Mouse (Mus musculus) hindbrain, embryonic 12.5 days (tissue): ENCODE data around the gene D130043K22Rik. TPM values are rescaled to one million over a fixed set of nuclear protein-coding genes. Genes with fewer than 3 reads are reported as not detected.
A peak's percentile ranks its signal among the peaks of the same experiment; 100 is the strongest.
"Not testable (repeated sequence)": the region's sequence is repeated elsewhere in the genome, so short reads cannot be mapped to it uniquely, and the experiment has no call there.

Experiments used
- ATAC-seq: fragments of 200-750 bp; cut with Nextera tagmentation; 2 replicates; pipeline ENCODE4 v1.8.0; 2017; ENCODE audit warnings: moderate TSS enrichment; ENCODE audit not compliant: low FRiP score
- H3K27ac ChIP-seq: fragments of 300-500 bp; sonication (generic); 2 replicates; pipeline ENCODE4 v1.5.1; 2016; ENCODE audit warnings: mild to moderate bottlenecking
- H3K27me3 ChIP-seq: fragments of 300-500 bp; sonication (generic); 2 replicates; pipeline ENCODE4 v1.6.1; 2016; ENCODE audit warnings: mild to moderate bottlenecking
- H3K36me3 ChIP-seq: fragments of 300-500 bp; sonication (generic); 2 replicates; pipeline ENCODE4 v1.6.1; 2016; ENCODE audit warnings: mild to moderate bottlenecking
- H3K4me1 ChIP-seq: fragments of 300-500 bp; sonication (generic); 2 replicates; pipeline ENCODE4 v1.6.1; 2016
- H3K4me2 ChIP-seq: fragments of 300-500 bp; sonication (generic); replicated peaks from 2 replicates; pipeline ENCODE4 v1.6.1; 2016; ENCODE audit warnings: mild to moderate bottlenecking
- H3K4me3 ChIP-seq: fragments of 300-500 bp; sonication (generic); 2 replicates; pipeline ENCODE4 v1.5.1; 2016; ENCODE audit warnings: mild to moderate bottlenecking
- H3K9ac ChIP-seq: fragments of 300-500 bp; sonication (generic); 2 replicates; pipeline ENCODE4 v1.6.1; 2016; ENCODE audit warnings: mild to moderate bottlenecking, moderate library complexity
- H3K9me3 ChIP-seq: fragments of 300-500 bp; sonication (generic); replicated peaks from 2 replicates; pipeline ENCODE4 v1.6.1; 2016; ENCODE audit warnings: mild to moderate bottlenecking
- WGBS: fragments of 180-500 bp; shearing (Covaris S2); methylation state at CpG from one replicate; pipeline ENCODE4 v1.1.7; 2016; 5-methylcytosine and 5-hydroxymethylcytosine counted together
- polyA plus RNA-seq: library from polyadenylated mRNA; unstranded; fragments of >200 nt; fragmentation: Nextera tagmentation; extraction: Ambion mirVana; gene quantifications from 2 replicates; pipeline ENCODE4 v1.2.1, GENCODE M21; 2016

Gene D130043K22Rik
- polyA plus RNA-seq, 1 experiment from 2014 or later: 2.3 TPM

DNA sequence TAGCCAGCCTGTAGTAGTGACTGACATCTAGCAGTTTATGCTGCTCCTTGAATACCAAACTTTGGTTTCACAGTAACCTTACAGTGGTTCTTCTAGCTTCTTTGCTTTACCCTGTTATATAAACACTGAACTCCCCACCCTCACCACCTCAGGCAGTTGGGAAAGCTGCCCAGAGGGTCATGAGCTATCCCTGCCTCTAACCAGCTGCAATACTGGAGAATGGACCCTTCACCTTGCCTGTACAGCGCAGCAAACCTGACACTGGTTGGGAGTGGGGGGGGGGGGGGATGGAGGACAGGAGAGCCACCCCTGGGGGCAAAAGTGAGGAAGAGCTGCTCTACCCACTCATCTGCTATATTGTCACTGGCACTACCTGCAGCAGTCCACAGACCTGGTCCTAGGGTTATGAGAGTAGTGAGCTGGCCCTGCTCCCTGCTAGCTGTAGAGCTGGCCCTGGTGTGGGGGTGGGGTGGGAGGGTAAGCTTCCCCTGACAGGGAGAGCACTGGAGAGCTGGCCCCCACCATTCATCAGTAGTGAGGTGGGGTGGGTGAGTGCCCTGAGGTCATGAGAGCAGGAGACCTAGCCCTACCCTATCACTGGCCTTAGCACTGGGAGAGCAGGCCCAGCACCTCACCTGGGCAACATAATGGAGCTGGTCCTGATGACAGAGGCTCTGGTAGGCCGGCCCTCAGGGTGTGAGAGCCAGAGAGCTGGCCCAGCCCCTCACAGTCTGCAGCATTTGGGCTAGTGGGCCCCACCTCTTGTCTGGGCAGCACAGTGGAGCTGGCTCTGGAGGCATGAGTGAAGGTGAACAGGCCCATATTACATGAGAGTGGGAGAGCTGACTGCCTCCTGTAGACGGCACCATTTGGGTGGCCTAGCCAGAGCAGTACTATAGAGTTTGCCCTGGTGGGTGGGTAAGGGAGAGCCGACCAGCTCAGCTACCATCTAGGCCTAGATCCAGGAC is 28.5 kb upstream of the D130043K22Rik start:
- H3K4me1 ChIP-seq: no peaks in the 10 kb centered on the region
- peak; percentile 80 for ATAC-seq
- WGBS: 75% methylated on average over 4 of the region's 4 CpGs
- no peak overlapping the region for H3K27ac ChIP-seq
- no peak overlapping the region for H3K9ac ChIP-seq
- no peak overlapping the region for H3K4me2 ChIP-seq
- no peaks in the 10 kb centered on the region for H3K27me3 ChIP-seq
- H3K36me3 ChIP-seq: peaks cover 32% of the 10 kb centered on the region
- no peaks in the 10 kb centered on the region for H3K9me3 ChIP-seq
- H3K4me3 ChIP-seq: no peak overlapping the region

DNA sequence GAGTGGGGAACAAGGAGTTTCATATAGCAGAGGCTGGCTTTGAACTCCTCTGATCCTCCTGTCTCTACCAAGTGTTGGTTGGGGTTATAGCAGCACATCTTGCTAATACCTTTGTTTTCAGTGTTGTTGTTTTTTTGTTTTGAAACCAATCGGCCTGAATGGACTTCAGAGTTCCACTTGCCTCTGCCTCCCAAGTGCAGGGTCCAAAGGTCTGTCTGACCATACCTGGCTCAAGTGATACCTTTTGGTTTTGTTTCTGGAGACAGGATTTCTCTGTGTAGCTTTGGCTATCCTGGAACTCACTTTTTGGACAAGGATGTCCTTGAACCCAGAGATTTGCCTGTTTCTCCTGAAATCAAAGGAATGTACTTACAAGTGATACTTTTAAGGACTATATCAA is 25.0 kb upstream of the D130043K22Rik start:
- Histone ChIP-seq H3K4me1 (no peaks in the 10 kb centered on the region), H3K9ac (no peak overlapping the region), H3K4me2 (no peak overlapping the region), H3K4me3 (no peak overlapping the region), H3K36me3 (peaks cover 4% of the 10 kb centered on the region), H3K27ac (no peak overlapping the region), H3K27me3 (no peaks in the 10 kb centered on the region), H3K9me3 (no peaks in the 10 kb centered on the region)
- no peak for ATAC-seq
- 76% methylated on average over 1 of the region's 1 CpGs for WGBS

DNA sequence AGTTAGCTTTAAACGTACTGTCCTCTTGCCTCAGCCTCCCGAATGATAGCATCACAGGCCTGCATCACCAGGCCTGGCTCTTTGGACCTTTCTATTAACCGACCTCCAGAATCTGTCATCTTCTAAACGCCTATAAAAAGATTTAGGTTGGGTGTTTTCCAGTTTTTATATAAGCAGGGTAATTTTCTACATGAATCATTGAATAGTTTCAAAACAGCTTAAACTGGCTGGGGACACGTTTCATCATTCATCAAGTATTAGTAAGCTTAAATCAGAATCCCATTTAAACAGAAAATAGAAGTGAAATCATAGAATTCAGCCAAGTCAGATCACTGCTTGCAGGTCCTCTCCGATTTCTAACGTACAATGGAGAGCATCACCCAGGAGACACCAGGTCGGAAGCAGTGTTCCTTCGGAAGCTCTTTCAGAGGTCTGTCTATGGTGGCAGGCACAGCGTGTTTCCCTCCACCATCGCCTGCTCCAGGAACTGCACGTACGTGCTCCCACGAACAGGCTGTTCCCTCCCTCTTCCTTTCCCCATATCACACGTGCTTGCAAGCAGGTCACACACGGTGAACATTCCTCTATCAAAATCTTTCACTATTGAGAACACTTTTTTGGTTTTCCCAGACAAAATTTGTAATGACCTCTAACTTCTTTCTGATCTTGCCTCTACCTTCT is 22.1 kb upstream of the D130043K22Rik start:
- ATAC-seq: no peak
- H3K27me3 ChIP-seq: no peaks in the 10 kb centered on the region
- H3K27ac ChIP-seq: no peak overlapping the region
- H3K9ac ChIP-seq: no peak overlapping the region
- no peaks in the 10 kb centered on the region for H3K36me3 ChIP-seq
- WGBS: 89% methylated on average over 16 of the region's 16 CpGs
- H3K9me3 ChIP-seq: no peaks in the 10 kb centered on the region
- no peak overlapping the region for H3K4me3 ChIP-seq
- no peak overlapping the region for H3K4me2 ChIP-seq
- H3K4me1 ChIP-seq: no peaks in the 10 kb centered on the region

DNA sequence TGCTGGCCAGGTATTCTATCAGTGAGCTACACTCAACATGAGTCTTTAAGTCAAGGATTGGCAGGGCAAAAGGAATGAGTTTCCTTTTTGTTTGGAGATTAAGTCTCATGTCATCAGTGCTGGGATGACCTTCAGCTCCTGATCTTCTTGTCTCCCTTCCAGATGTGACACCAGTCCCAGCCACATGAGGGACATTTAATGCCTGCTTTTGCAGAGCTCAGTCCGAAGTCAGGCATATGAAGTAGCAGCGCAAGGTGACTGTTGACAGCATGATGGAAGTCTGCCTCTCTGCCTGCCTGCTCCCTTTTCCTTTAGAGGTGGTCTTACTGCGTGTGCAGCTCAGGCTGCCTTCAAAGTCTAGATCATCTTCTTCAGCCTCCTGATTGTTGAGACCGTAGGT is 20.3 kb upstream of the D130043K22Rik start:
- H3K27me3 ChIP-seq: no peaks in the 10 kb centered on the region
- ATAC-seq: no peak

DNA sequence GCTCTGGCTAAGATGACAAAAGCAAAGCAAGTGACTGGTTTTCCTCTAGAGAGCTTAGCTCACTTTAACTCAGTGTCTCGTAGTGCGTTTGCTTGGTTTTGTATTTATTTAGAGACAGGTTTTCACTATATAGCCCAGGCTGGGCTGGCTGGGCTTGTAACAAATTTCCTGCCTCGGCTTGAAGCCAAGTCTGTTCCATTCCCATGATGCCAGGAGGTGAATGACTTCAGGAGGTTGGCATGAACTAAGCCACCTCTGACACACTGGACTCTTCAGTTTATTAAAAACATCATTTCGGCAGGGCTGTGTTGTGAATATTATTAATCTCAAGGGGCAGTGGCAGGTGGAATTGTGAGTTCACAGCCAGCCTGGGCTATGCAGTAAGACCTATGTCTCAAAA is 19.3 kb upstream of the D130043K22Rik start:
- H3K27ac ChIP-seq: no peak overlapping the region
- no peak overlapping the region for H3K9ac ChIP-seq
- no peaks in the 10 kb centered on the region for H3K9me3 ChIP-seq
- no peak overlapping the region for H3K4me2 ChIP-seq
- H3K4me1 ChIP-seq: 0 out of 2 replicates have a peak, but pooled peaks cover 1% of the 10 kb centered on the region
- no peaks in the 10 kb centered on the region for H3K27me3 ChIP-seq
- no peak overlapping the region for H3K4me3 ChIP-seq
- no peaks in the 10 kb centered on the region for H3K36me3 ChIP-seq
- 87% methylated on average over 4 of the region's 4 CpGs for WGBS
- ATAC-seq: no peak

More for the DNA sequence above, 20.3 kb upstream of the D130043K22Rik start:
- Histone ChIP-seq H3K4me1 (no peaks in the 10 kb centered on the region), H3K9ac (no peak overlapping the region), H3K4me2 (no peak overlapping the region), H3K9me3 (no peaks in the 10 kb centered on the region), H3K27ac (no peak overlapping the region), H3K36me3 (no peaks in the 10 kb centered on the region), H3K4me3 (no peak overlapping the region)
- 90% methylated on average over 4 of the region's 4 CpGs for WGBS

DNA sequence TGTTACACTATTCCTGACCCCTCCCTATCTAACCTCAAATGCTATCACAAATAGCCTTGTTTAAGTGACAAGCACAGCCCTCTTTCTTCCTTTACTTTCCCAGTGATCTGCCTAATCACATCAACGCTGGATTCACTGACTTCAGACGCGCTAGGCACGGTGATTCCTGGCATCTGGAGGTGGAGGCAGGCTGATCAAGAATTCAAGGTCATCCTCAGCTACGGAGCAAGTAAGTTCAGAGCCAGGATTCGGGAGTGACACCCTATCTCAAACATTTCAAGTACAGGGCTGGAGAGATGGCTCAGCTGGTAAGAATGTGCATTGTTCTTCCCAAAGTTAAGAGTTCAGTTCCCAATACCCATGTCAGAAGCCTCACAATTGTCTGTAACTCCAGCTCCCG is 18.8 kb upstream of the D130043K22Rik start:
- H3K27me3 ChIP-seq: no peaks in the 10 kb centered on the region
- no peaks in the 10 kb centered on the region for H3K36me3 ChIP-seq
- 0 out of 2 replicates have a peak, but pooled peaks cover 3% of the 10 kb centered on the region for H3K4me1 ChIP-seq
- ATAC-seq: no peak
- 85% methylated on average over 7 of the region's 7 CpGs for WGBS
- no peak overlapping the region for H3K4me3 ChIP-seq
- no peak overlapping the region for H3K9ac ChIP-seq
- H3K4me2 ChIP-seq: no peak overlapping the region
- H3K9me3 ChIP-seq: no peaks in the 10 kb centered on the region
- H3K27ac ChIP-seq: no peak overlapping the region

DNA sequence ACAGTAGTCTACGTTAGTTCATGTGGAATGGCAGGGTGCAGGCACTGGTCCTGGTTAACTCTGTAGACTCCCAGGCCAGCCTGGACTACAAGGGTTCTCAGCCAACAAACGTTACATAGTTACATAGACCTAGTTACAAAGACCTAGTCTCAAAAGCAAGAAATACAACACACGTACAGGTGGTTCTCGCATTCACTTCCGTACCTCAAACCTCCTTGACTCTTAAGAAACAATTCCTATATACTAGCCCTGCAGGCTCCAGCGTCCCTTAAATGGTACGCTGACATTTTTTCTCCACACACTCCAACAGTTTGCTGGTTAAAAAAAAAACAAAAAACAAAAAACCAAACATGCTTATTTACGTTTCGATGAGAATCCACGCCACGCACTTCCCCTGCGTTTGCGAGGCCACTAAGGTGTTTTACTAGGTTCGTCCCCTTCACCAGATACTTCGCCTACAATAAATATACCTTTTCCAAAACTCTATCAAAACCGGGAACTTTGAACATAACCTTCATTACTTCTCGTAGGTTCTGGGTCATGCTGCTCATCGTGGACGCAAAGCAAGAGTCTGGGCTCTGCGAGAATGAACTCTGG is 14.1 kb upstream of the D130043K22Rik start:
- H3K27me3 ChIP-seq: no peaks in the 10 kb centered on the region
- peak overlapping the region; percentile 89; the same call in 1 of the 2 replicates for H3K27ac ChIP-seq
- WGBS: 4% methylated on average over 20 of the region's 20 CpGs
- H3K4me3 ChIP-seq: peak overlapping the region; percentile 91
- peaks cover 24% of the 10 kb centered on the region for H3K4me1 ChIP-seq
- peak overlapping the region; percentile 70 for H3K4me2 ChIP-seq
- no peaks in the 10 kb centered on the region for H3K9me3 ChIP-seq
- no peak for ATAC-seq
- H3K36me3 ChIP-seq: no peaks in the 10 kb centered on the region
- peak overlapping the region; percentile 62 for H3K9ac ChIP-seq

DNA sequence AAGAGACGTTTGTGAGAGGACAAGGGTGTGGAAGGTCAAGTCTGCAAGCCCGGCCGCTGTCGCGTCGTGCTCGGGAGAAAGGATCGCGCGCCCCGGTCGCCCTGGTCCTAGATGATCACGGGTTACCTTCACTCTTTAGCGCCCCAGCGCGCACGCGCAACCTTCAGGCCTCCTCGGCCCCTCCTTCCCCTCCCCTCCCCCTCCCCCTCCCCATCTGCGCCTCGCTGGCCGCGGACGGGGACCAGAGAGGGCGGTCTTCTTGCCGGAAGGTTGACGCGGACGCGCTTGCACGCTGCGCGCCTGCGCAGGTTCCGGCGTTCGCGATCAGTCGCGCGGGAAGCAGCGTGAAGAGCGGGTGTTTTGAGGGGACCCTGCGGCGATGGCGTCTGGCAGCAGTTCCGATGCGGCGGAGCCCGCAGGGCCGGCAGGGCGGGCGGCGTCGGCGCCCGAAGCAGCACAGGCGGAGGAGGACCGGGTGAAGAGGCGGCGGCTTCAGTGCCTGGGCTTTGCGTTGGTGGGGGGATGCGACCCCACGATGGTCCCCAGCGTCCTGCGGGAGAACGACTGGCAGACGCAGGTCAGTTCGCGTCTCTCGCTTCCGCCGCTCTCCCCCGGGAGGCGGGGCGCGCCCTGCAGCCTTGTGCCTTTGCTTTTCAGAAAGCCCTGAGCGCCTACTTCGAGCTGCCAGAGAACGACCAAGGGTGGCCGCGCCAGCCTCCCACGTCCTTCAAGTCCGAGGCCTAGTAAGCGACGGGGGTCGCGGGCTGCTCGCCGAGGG is 13.4 kb upstream of the D130043K22Rik start, which contains the start of the genes Acot13 and Tdp2:
Acot13 (minus strand) TSS at position 188 of the 778 bp plus-strand sequence.
Tdp2 (plus strand) TSS at position 327 of the 778 bp plus-strand sequence.
- under 1% methylated on average over 81 of the region's 90 CpGs for WGBS
- Histone ChIP-seq H3K36me3 (no peaks in the 10 kb centered on the region), H3K4me1 (peaks cover 24% of the 10 kb centered on the region), H3K9me3 (no peaks in the 10 kb centered on the region), H3K9ac (peak within 1 kb of the TSS; percentile 96), H3K4me3 (peak within 1 kb of the TSS; percentile 91), H3K27me3 (no peaks in the 10 kb centered on the region), H3K27ac (peak within 1 kb of the TSS; percentile 89), H3K4me2 (peak within 1 kb of the TSS; percentile 70)
- ATAC-seq: peak; percentile 97

DNA sequence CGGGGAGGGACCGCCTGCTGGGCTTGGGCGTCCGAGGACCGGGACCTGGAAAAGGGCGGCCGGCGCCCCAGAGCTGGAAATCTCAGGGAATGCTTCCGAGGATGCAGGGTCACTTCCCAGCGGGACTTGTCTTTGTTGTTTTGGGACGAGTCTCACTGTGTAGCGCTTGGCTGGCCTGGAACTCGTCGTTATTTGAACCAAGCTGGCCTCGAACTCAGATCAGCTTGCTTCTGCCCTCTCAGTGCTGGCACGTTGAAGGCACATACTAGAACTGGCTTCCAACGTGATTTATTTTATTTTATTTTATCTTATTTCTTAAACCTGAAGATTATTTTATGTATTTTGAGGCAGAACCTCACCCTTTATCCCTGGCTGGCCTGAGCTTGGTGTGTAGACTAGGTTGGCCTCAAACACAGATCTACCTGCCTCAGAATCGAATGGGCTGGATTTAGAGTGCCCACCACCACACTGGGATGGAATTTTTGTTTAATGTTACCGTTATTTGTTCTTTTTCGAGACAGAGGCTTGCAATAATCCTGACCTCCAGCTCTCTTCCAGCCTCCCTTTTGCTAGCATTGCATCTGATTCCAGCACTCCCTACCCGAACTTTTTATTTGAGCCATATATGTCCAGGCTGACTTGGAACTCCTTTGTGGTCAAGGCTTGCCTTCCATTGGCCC is 12.7 kb upstream of the D130043K22Rik start:
- peak overlapping the region; percentile 89 for H3K27ac ChIP-seq
- peak; percentile 51; the same call in 1 of the 2 replicates for ATAC-seq
- 6% methylated on average over 21 of the region's 21 CpGs for WGBS

DNA sequence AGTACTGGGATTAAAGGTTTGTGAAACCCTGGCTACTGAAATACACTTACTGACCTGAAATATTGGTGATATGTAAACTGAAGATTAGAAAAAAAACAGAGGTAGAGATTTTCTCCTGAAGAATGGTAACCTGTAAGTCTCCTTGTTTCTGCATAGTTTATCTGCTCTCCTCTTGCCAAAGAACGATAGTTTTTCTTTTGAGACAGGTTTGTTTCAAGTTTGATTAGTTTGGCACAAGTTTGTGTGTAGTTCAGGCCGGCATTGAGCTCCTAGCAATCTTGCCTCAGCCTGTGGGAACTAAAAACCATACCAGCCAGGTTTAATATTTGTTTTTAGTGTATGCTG is 12.2 kb upstream of the D130043K22Rik start:
- H3K4me2 ChIP-seq: peak overlapping the region; percentile 70
- H3K9ac ChIP-seq: peak overlapping the region; percentile 96
- no peak for ATAC-seq
- H3K4me1 ChIP-seq: peaks cover 24% of the 10 kb centered on the region
- H3K9me3 ChIP-seq: no peaks in the 10 kb centered on the region
- no peak overlapping the region for H3K27ac ChIP-seq
- H3K27me3 ChIP-seq: no peaks in the 10 kb centered on the region
- H3K36me3 ChIP-seq: no peaks in the 10 kb centered on the region
- WGBS: 65% methylated on average over 2 of the region's 2 CpGs
- peak overlapping the region; percentile 91 for H3K4me3 ChIP-seq

More for the DNA sequence above, 12.7 kb upstream of the D130043K22Rik start:
- Histone ChIP-seq H3K4me3 (peak overlapping the region; percentile 91), H3K36me3 (no peaks in the 10 kb centered on the region), H3K4me1 (peaks cover 24% of the 10 kb centered on the region), H3K27me3 (no peaks in the 10 kb centered on the region), H3K4me2 (peak overlapping the region; percentile 70), H3K9me3 (no peaks in the 10 kb centered on the region), H3K9ac (peak overlapping the region; percentile 96)

DNA sequence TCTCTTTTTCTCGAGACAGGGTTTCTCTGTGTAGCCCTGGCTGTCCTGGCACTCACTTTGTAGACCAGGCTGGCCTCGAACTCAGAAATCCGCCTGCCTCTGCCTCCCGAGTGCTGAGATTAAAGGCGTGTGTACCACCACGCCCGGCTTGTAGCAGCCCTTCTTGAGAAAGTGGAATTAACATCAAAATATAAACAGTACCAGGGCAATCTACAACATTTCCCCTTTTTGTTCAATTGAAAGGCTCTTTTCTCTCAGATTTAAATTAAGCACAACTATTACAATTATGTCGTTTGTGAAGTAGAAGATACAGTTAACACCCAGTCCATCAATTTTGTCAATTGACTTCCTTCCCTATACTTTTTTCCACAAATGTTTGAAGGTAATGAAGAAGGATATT is 7.2 kb upstream of the D130043K22Rik start:
- not testable (repeated sequence) for H3K4me3 ChIP-seq, H3K27me3 ChIP-seq, H3K9me3 ChIP-seq, H3K4me2 ChIP-seq, H3K27ac ChIP-seq, ATAC-seq, H3K9ac ChIP-seq
- 0 out of 2 replicates have a peak, but pooled peaks cover 11% of the 10 kb centered on the region for H3K36me3 ChIP-seq
- 93% methylated on average over 8 of the region's 8 CpGs for WGBS
- H3K4me1 ChIP-seq: peaks cover 16% of the 10 kb centered on the region
